Mouse (Mus musculus): ENCODE data around the gene Zfp704. TPM values are rescaled to one million over a fixed set of nuclear protein-coding genes. Genes with fewer than 3 reads are reported as not detected.

Gene Zfp704
- polyA plus RNA-seq, 1 experiment from 2014 or later: 11.4 TPM

GRCm38 (mm10) chr3:9429946-9430345 lies 179.9 kb downstream of the Zfp704 start:
- Histone ChIP-seq H3K27ac (ENCODE audit: low read length) (no peak overlapping the region), H3K27me3 (ENCODE audit: insufficient read depth, low read length) (no peaks in the 10 kb centered on the region), H3K4me1 (ENCODE audit: insufficient read depth, low read length) (peaks cover 5% of the 10 kb centered on the region; the same call in 1 of the 2 replicates)

DNA sequence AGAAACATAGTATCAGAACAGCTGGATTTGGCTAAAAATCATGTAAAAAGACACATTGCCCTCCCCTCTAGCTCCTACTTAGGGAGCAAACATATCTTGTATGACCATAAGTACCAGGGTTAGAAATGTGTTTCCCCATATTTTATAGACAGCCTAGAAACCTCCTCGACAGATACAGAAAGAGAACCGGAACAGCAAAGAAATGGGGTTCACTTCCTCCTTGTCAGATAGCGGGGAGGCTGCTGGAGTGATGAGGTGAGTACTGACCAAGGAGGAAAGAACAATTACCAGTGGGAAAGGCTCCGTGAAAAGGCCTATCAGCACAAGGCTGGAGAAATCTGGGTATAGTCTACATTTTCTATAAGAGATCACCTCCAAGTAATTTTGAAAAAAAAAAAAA lies 182.1 kb downstream of the Zfp704 start:
- ATAC-seq (ENCODE audit: low FRiP score, low TSS enrichment): no peak
- H3K36me3 ChIP-seq (ENCODE audit: insufficient read depth, low read length): no peaks in the 10 kb centered on the region
- no peaks in the 10 kb centered on the region for H3K27me3 ChIP-seq (ENCODE audit: insufficient read depth, low read length)
- no peak overlapping the region for H3K4me2 ChIP-seq (replicated peaks; ENCODE audit: low read depth, low read length)
- no peaks in the 10 kb centered on the region for H3K4me1 ChIP-seq (ENCODE audit: insufficient read depth, low read length)
- H3K9ac ChIP-seq (replicated peaks; ENCODE audit: low read length): no peak overlapping the region
- no peak overlapping the region for H3K4me3 ChIP-seq (ENCODE audit: low read length)
- 90% methylated on average over 4 of the region's 4 CpGs for WGBS
- H3K27ac ChIP-seq (ENCODE audit: low read length): no peak overlapping the region
- H3K9me3 ChIP-seq (ENCODE audit: low read length): no peaks in the 10 kb centered on the region

More at GRCm38 (mm10) chr3:9429946-9430345, 179.9 kb downstream of the Zfp704 start:
- Histone ChIP-seq H3K9ac (replicated peaks; ENCODE audit: low read length) (no peak overlapping the region), H3K4me3 (ENCODE audit: low read length) (no peak overlapping the region), H3K9me3 (ENCODE audit: low read length) (no peaks in the 10 kb centered on the region), H3K4me2 (replicated peaks; ENCODE audit: low read depth, low read length) (no peak overlapping the region), H3K36me3 (ENCODE audit: insufficient read depth, low read length) (peaks cover 1% of the 10 kb centered on the region; the same call in 1 of the 2 replicates)
- WGBS: 87% methylated on average over 3 of the region's 3 CpGs
- ATAC-seq (ENCODE audit: low FRiP score, low TSS enrichment): no peak

GRCm38 (mm10) chr3:9425661-9426060 lies 184.2 kb downstream of the Zfp704 start:
- no peak overlapping the region for H3K9ac ChIP-seq (replicated peaks; ENCODE audit: low read length)
- no peak overlapping the region for H3K4me3 ChIP-seq (ENCODE audit: low read length)
- no peaks in the 10 kb centered on the region for H3K36me3 ChIP-seq (ENCODE audit: insufficient read depth, low read length)
- H3K4me2 ChIP-seq (replicated peaks; ENCODE audit: low read depth, low read length): no peak overlapping the region
- no peaks in the 10 kb centered on the region for H3K4me1 ChIP-seq (ENCODE audit: insufficient read depth, low read length)
- ATAC-seq (ENCODE audit: low FRiP score, low TSS enrichment): no peak
- no peaks in the 10 kb centered on the region for H3K9me3 ChIP-seq (ENCODE audit: low read length)
- no peaks in the 10 kb centered on the region for H3K27me3 ChIP-seq (ENCODE audit: insufficient read depth, low read length)
- WGBS: 94% methylated on average over 5 of the region's 5 CpGs
- H3K27ac ChIP-seq (ENCODE audit: low read length): no peak overlapping the region

DNA sequence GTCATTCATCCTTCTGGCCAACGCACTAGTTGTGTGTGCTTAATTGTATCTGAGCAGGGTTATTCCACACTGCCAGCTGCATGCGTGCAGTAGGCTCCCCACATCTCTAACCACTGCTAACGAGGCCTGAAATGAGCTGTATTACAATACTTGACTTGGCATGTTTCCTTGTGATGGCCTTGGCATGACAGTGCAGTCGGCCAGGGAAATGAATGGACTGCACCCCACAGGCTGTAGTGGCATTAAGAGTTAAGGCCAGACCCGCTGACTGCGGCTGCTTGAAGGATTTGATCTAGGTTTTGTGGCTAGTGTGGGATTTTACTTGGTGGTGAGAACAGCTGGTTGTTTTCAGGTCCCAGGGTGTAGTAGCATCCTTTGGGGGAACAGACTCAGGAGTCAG lies 185.2 kb downstream of the Zfp704 start:
- H3K4me1 ChIP-seq (ENCODE audit: insufficient read depth, low read length): no peaks in the 10 kb centered on the region
- H3K27ac ChIP-seq (ENCODE audit: low read length): no peak overlapping the region
- no peak for ATAC-seq (ENCODE audit: low FRiP score, low TSS enrichment)
- H3K36me3 ChIP-seq (ENCODE audit: insufficient read depth, low read length): no peaks in the 10 kb centered on the region
- 96% methylated on average over 6 of the region's 6 CpGs for WGBS
- no peaks in the 10 kb centered on the region for H3K27me3 ChIP-seq (ENCODE audit: insufficient read depth, low read length)
- no peak overlapping the region for H3K4me2 ChIP-seq (replicated peaks; ENCODE audit: low read depth, low read length)
- no peaks in the 10 kb centered on the region for H3K9me3 ChIP-seq (ENCODE audit: low read length)
- no peak overlapping the region for H3K4me3 ChIP-seq (ENCODE audit: low read length)
- H3K9ac ChIP-seq (replicated peaks; ENCODE audit: low read length): no peak overlapping the region

DNA sequence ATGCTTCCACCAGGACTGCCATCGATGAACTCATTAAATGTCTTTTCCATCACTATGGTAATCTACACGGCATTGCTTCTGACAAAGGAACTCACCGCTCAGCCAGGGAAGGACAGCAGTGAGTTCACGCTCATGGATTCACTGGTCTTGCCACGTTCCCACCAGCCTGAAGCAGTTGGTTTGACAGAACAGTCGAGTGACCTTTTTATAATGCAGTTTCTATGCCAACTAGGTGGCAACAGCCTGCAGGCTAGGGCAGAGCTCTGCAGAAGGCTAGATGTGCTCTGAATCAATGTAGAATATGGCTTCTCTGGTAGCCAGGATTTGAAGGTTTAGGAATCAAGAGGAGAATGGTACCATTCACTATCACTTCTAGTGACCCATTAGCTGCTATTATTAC lies 186.2 kb downstream of the Zfp704 start:
- Histone ChIP-seq H3K9me3 (ENCODE audit: low read length) (no peaks in the 10 kb centered on the region), H3K27me3 (ENCODE audit: insufficient read depth, low read length) (no peaks in the 10 kb centered on the region), H3K36me3 (ENCODE audit: insufficient read depth, low read length) (no peaks in the 10 kb centered on the region), H3K4me3 (ENCODE audit: low read length) (no peak overlapping the region), H3K4me1 (ENCODE audit: insufficient read depth, low read length) (no peaks in the 10 kb centered on the region), H3K27ac (ENCODE audit: low read length) (no peak overlapping the region), H3K9ac (replicated peaks; ENCODE audit: low read length) (no peak overlapping the region), H3K4me2 (replicated peaks; ENCODE audit: low read depth, low read length) (no peak overlapping the region)
- 91% methylated on average over 6 of the region's 6 CpGs for WGBS
- ATAC-seq (ENCODE audit: low FRiP score, low TSS enrichment): no peak

GRCm38 (mm10) chr3:9408896-9409295 lies 201.0 kb downstream of the Zfp704 start:
- no peaks in the 10 kb centered on the region for H3K27me3 ChIP-seq (ENCODE audit: insufficient read depth, low read length)
- 77% methylated on average over 4 of the region's 4 CpGs for WGBS
- no peak overlapping the region for H3K27ac ChIP-seq (ENCODE audit: low read length)
- H3K4me1 ChIP-seq (ENCODE audit: insufficient read depth, low read length): peaks cover 13% of the 10 kb centered on the region
- H3K36me3 ChIP-seq (ENCODE audit: insufficient read depth, low read length): no peaks in the 10 kb centered on the region
- no peak overlapping the region for H3K9ac ChIP-seq (replicated peaks; ENCODE audit: low read length)
- no peak overlapping the region for H3K4me2 ChIP-seq (replicated peaks; ENCODE audit: low read depth, low read length)
- H3K4me3 ChIP-seq (ENCODE audit: low read length): no peak overlapping the region
- ATAC-seq (ENCODE audit: low FRiP score, low TSS enrichment): no peak
- H3K9me3 ChIP-seq (ENCODE audit: low read length): peaks cover 4% of the 10 kb centered on the region; the same call in 1 of the 2 replicates

GRCm38 (mm10) chr3:9407801-9408200 lies 202.1 kb downstream of the Zfp704 start:
- Histone ChIP-seq H3K27me3 (ENCODE audit: insufficient read depth, low read length) (no peaks in the 10 kb centered on the region), H3K36me3 (ENCODE audit: insufficient read depth, low read length) (no peaks in the 10 kb centered on the region), H3K9ac (replicated peaks; ENCODE audit: low read length) (no peak overlapping the region), H3K4me2 (replicated peaks; ENCODE audit: low read depth, low read length) (no peak overlapping the region), H3K27ac (ENCODE audit: low read length) (no peak overlapping the region), H3K9me3 (ENCODE audit: low read length) (no peaks in the 10 kb centered on the region), H3K4me3 (ENCODE audit: low read length) (no peak overlapping the region), H3K4me1 (ENCODE audit: insufficient read depth, low read length) (peaks cover 20% of the 10 kb centered on the region)
- WGBS: 81% methylated on average over 10 of the region's 10 CpGs
- no peak for ATAC-seq (ENCODE audit: low FRiP score, low TSS enrichment)

- no peaks in the 10 kb centered on the region for H3K9me3 ChIP-seq (ENCODE audit: low read length)
- H3K36me3 ChIP-seq (ENCODE audit: insufficient read depth, low read length): no peaks in the 10 kb centered on the region
- peaks cover 21% of the 10 kb centered on the region for H3K4me1 ChIP-seq (ENCODE audit: insufficient read depth, low read length)
- no peak for ATAC-seq (ENCODE audit: low FRiP score, low TSS enrichment)
- no peak overlapping the region for H3K27ac ChIP-seq (ENCODE audit: low read length)
- H3K9ac ChIP-seq (replicated peaks; ENCODE audit: low read length): no peak overlapping the region
- no peak overlapping the region for H3K4me3 ChIP-seq (ENCODE audit: low read length)
- H3K27me3 ChIP-seq (ENCODE audit: insufficient read depth, low read length): no peaks in the 10 kb centered on the region
- H3K4me2 ChIP-seq (replicated peaks; ENCODE audit: low read depth, low read length): no peak overlapping the region
- 23% methylated on average over 9 of the region's 9 CpGs for WGBS
Observed at GRCm38 (mm10) chr3:9407119-9407546, 202.8 kb downstream of the Zfp704 start.

GRCm38 (mm10) chr3:9405341-9405740 lies 204.5 kb downstream of the Zfp704 start:
- WGBS: 63% methylated on average over 9 of the region's 9 CpGs
- H3K27me3 ChIP-seq (ENCODE audit: insufficient read depth, low read length): no peaks in the 10 kb centered on the region
- no peak overlapping the region for H3K27ac ChIP-seq (ENCODE audit: low read length)
- no peaks in the 10 kb centered on the region for H3K36me3 ChIP-seq (ENCODE audit: insufficient read depth, low read length)
- no peak overlapping the region for H3K9ac ChIP-seq (replicated peaks; ENCODE audit: low read length)
- H3K9me3 ChIP-seq (ENCODE audit: low read length): no peaks in the 10 kb centered on the region
- no peak overlapping the region for H3K4me2 ChIP-seq (replicated peaks; ENCODE audit: low read depth, low read length)
- H3K4me1 ChIP-seq (ENCODE audit: insufficient read depth, low read length): peaks cover 26% of the 10 kb centered on the region
- ATAC-seq (ENCODE audit: low FRiP score, low TSS enrichment): no peak
- no peak overlapping the region for H3K4me3 ChIP-seq (ENCODE audit: low read length)

DNA sequence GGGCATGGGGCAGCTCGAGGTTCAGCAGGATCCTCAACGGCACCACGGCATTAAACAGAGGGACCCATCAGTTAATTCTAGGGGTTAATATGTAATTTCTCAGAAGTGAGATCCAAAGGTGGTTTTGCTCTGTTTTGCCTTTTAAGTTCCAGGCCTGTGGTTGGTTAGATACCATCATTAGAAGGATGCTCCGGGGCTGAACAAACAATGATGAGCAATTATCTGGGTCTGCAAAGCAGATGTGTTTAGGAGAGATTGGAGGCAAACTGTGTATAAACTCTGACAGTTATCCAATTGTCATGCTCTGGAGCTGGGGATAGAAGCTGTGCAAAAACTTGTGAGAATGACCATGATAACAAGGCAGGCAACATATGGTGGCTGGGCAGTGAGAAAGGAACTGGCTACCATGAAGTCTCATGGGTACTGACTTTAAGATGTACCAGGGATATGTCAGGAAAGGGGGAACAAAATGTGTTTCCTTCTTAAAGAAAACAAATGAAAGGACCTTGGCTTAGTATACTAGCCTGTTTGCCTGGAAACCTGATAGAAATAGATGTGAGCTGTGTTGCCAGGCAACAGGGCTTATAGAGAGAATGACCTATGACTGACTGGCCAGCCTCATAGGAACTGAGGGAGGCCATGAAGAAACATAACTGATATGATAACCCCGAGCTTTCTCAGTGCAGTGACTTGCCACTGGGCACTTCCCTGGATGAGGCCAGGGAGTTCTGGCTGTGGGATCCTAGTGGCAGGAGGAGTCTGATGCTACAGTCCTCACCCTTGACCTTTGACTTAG lies 206.4 kb downstream of the Zfp704 start:
- no peak overlapping the region for H3K4me3 ChIP-seq (ENCODE audit: low read length)
- H3K27ac ChIP-seq (ENCODE audit: low read length): no peak overlapping the region
- ATAC-seq (ENCODE audit: low FRiP score, low TSS enrichment): no peak
- peaks cover 26% of the 10 kb centered on the region for H3K4me1 ChIP-seq (ENCODE audit: insufficient read depth, low read length)
- H3K36me3 ChIP-seq (ENCODE audit: insufficient read depth, low read length): no peaks in the 10 kb centered on the region
- no peak overlapping the region for H3K9ac ChIP-seq (replicated peaks; ENCODE audit: low read length)
- 0 out of 2 replicates have a peak overlapping the region, but pooled peaks have one; percentile 3 for H3K4me2 ChIP-seq (replicated peaks; ENCODE audit: low read depth, low read length)
- no peaks in the 10 kb centered on the region for H3K27me3 ChIP-seq (ENCODE audit: insufficient read depth, low read length)
- WGBS: 64% methylated on average over 5 of the region's 5 CpGs
- no peaks in the 10 kb centered on the region for H3K9me3 ChIP-seq (ENCODE audit: low read length)

Data from kidney, embryonic 16.5 days (tissue).